Mouse (Mus musculus) spleen, adult 12 weeks (tissue): ENCODE data around the gene Fahd1.

Source experiments
- DNase-seq: peaks from one replicate; pipeline ENCODE4 v3.0.0; 2022; ENCODE audit warnings: low spot score

Fahd1 gene

DNA sequence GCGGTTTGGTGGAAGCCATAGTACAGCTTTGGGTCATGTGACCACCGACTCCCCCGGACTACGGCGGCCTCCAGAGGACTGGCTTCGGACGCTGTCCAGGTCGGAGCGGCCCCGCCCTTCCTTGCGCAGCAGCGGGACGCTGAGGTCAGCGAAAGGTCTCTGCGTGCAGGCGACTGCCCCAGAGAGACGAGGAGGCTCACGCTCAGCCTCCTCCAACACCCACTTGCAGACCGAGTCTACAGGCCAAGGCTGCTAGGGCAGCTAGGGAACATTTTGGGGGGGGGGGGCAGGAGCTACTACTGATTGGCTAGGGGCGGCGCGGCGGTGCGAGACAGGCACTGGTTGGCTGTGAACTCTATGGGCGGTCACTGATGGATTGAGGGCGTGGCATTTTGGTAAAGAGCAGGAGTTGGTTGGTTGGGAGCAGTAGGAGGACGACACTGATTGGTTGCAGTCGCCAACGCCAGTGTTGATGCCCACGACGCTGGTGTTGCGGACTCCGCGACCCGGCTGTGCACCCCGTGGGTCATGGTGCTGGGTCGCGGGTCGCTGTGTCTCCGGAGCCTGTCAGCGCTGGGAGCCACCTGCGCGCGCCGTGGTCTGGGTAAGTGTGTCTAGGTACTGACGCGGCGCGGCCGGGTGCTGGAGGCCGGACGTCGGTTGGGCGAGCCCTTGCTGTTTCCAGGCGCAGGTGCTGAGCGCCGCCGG, at the start of gene Fahd1:
Fahd1 (minus strand) TSS at position 300 of the 708 bp plus-strand sequence.
- DNase-seq, result peak; percentile 90

DNA sequence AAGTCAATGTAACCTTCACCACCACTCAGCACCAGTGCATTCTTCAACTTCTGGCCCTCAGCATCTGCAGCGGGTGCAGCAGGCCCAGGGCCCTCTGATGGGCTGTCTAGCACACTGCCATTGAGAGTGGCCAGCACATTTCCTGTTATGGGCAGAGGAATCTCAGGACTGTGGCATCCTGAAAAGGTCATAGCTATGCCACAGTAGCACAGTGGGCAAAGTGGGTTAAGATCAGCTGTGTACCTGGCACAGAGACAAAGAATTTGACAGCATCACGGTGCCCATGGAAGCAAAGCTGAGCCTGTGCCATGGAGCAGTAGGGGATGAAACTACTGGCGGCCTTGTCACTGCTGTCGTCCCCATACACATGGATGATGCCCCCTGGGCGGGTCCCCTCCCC, 49.0 kb upstream of the Fahd1 start:
- DNase-seq, result no peak

DNA sequence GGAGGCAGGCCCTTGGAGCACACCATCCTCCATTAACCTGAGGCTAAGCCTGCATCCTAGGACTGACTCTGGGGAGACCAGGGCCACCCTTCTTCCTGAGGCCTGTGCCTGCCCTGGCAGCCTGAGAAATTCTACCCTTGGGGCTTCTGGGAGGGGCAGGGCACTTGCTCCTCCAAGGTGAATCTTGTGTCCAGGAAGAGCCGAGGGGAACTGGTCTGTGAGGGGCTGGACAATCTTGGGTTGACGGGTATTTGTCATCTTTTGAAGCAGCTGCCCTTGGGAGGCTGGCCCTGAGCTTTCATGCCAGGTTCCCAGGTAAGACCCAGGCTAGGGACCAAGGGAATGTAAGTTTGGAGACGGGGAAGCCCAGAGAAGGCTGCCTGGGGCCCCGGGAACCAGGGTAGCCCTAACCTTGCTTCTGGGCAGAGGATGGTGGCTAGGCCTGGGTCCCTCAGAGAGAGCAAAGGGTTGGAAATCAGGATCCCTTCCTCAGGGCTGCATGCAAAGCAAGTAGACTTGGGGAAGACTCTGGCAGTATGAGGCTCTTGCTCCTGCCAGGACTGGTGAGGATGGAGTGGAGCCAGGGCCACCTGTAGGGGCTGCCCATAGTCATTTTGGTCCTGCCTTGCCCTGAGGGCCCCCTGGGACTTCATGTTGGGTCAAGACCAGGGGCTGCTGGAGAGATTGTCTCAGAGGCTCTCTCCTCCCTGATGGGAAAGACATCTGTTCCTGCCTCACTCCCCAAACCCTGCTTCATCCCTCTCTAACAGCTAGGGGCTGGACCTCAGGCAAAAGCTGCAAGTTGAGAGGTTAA, 48.1 kb upstream of the Fahd1 start:
- DNase-seq, result no peak

DNA sequence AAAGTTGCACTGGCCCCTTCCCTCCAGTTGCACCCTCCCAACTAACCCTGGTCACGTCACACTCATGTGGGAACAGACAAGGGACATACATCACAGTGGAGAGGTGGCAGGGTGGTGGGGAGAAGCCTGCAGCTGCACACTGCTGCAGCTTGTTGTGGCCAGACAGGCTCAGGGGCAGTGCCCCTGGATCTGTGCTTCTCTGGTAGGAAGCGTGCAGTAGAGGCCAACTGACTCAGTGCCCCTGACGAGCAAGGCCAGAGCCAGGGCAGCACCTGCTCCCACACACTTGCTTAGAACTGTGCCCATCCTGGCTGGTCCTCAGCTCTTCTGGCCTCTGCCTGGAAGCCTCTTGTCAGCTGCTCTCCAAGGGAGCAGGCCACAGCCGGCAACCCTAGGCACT, 47.4 kb upstream of the Fahd1 start:
- DNase-seq, result no peak

DNA sequence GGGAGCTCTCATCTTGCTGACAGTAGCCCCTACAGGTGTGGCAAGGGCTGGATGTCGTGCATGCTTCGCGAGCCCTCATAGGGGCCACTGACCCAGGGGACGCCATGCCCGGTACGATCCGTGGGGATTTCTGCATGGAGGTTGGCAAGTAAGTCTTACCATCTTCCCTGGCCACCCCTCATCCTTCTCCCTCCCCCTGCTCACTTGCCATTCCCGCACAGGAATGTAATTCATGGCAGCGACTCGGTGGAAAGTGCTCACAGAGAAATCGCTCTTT, 46.8 kb upstream of the Fahd1 start:
- no peak for DNase-seq

DNA sequence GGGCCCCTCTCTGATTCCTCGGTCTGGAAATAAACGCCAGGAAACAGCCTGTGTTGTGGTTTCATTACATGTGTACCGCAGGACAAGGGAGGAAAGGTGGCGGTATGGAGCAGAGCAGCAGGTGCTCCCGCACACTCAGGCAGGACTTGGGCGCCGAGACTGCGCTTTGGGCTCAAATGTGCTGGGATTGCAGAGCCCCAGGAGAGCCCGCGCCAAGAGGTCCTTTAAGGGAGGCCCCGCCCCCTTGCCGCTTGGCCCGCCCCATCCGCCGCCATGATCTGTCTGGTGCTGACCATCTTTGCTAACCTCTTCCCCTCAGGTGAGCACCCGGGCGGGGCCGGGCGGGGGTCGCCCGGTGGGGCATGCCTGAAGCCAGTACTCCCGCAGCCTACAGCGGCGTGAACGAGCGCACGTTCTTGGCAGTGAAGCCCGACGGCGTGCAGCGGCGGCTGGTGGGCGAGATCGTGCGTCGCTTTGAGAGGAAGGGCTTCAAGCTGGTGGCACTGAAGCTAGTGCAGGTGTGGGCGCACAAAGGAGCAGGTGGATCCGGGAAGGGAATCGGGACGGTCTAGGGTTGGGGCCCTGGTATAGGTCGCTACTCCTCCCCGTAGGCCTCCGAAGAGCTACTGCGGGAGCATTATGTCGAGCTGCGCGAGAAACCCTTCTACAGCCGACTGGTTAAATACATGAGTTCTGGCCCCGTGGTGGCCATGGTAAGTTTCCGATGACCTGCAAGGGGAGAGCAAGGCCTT, 46.3 kb upstream of the Fahd1 start, which contains the start of gene Nme3:
Nme3 (plus strand) TSS at position 260 of the 752 bp plus-strand sequence.
- DNase-seq, result peak; percentile 63

DNA sequence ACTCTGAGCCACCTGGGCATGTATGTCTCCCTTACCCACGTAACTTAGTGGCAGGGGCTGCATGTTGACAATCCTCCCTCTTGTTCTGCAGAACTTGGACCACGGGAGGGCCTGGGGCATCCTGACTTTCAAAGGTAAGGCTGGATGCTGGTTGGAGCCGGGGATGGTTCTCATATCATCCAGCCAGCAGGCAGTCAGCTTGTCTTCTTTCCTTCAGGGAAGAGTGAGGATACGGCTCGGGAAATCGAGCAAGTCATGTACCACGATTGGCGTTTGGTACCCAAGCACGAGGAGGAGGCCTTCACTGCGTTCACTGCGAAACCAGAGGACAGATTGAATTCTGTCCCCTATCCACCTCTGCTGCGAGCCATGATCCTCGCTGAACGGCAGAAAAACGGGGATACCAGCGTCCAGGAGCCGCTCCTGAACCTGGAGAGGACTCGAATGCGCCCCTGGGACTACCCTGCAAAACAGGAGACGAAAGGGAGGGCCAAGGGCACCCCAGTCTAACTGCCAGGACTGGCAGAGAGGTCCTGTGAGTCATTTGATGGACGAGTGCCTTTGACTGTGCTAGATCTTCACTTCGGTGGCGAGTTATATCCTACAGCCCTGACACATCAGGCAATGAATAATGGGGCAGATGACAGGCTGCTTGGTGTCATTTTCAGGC, 45.5 kb upstream of the Fahd1 start:
- DNase-seq, result no peak

DNA sequence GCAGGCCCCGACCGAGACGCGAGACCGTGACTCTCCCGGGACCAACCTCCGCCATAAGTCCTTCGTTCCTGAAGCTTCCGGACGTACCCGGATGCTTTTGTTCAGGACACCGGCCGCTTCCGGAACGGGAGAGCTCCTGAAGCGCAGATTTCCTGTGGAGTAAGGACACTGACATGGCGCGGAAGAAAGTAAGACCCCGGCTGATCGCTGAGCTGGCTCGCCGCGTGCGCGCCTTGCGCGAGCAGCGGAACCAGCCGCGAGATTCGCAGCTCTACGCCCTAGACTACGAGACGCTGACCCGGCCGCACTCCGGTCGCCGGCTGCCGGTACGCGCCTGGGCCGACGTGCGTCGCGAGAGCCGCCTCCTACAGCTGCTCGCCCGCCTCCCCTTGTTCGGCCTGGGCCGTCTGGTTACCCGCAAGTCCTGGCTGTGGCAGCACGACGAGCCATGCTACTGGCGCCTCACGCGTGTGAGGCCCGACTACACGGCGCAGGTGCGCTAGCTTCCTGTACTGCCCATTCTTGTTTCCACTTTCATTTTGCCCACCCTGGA, 44.9 kb upstream of the Fahd1 start, which contains the start of the genes Eme2 and Mrps34:
Eme2 (minus strand) TSS at position 93 of the 553 bp plus-strand sequence.
Mrps34 (plus strand) TSS at position 122 of the 553 bp plus-strand sequence.
- DNase-seq, result peak; percentile 64

DNA sequence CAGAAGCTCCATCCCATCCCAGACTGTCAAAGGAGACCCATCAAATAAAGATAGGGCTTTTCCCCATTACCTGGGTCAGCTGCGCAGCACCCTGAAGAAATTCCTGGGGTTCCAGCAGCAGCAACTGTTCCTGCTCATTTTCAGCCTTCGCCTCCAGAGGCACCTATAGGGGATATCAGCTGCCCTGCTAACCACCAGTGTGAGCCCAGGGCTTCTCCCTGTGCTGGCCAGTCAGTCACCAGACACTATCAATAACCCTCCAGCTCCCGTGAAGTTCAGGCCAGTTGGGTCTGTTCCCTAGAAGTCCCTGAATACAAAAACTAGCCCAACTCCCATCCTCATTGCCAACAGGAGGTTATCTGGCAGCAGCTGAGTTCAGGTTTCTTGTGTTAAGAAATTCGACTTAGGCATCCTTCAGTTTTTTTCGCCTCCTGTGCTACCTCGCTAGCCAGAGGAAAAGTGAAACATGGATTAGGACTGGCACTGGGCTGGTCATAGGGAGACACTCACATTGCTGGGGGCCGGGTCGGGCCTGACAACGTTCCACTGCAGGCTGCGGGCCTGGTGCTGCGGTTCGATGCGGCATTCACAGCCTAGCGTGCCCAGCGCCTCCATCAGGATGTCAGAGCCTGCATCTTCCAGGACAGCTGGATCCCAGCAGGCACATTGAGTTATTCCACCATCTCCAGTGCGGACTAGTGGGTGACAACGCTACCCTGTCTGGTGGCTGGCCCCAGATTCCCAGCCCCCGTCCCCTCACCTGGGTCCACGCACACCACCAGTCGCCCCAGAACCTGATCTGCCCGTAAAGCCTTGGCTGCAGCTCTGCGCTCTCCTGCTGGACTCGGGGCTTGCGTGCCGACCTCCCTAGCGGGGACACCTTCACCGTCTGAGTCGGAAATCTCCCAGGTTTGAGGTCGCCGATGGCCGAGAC, 44.2 kb upstream of the Fahd1 start:
- DNase-seq, result no peak

DNA sequence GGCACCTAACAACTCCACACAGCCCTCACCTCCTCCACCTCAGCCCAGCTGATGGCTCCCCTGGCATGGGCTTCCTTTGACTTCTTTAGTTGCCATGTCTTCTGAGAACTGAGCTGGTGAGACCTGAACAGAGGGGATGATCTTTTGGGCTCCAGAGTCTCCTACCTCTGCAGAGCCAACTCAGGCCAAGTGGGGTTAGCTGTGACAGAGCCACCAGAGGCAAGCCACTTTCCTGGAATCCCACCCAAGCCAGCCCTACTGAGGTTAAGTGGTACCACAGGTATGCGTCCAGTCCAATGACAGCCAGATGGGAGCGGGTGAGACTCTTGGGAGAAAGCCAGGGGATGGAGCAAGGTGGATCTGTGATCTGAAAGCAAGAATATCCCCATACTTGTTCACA, 43.1 kb upstream of the Fahd1 start:
- no peak for DNase-seq

DNA sequence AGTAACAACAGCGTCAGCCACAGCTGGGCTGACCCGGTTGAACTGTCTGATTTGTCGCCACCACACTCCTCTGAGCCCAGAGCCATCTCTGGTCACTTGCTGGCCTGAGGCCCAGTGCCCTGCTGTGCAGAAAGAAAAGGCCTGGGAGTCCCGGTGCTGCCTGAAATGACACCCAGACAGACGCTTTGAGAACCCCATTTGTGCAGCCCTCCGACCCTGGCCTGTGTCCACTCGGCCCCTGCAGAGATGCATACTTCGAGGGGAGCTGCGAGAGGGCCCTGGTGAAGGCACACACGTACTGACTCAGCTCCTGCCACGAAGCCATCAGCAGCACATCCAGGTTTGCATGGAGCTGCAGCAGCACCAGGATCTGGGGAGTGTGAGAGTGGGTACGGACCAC, 42.6 kb upstream of the Fahd1 start:
- DNase-seq, result no peak

DNA sequence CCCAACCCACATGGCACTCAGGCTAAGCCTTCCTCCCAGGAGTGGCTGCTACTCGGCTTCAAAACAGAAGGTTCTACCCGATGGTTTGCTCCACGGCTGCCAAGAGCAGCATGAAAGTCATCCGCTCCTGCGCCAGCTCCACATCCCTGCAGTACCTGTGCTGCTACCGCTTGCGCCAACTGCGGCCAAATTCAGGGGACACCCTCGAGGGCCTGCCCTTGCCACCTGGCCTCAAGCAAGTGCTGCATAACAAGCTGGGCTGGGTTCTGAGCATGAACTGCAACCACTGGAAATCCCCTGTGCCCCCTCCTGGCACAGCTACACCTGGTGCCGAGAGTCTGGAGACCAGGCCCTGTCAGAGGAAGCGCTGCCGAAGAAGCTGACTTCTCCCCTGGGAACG, 41.2 kb upstream of the Fahd1 start:
- DNase-seq, result no peak

DNA sequence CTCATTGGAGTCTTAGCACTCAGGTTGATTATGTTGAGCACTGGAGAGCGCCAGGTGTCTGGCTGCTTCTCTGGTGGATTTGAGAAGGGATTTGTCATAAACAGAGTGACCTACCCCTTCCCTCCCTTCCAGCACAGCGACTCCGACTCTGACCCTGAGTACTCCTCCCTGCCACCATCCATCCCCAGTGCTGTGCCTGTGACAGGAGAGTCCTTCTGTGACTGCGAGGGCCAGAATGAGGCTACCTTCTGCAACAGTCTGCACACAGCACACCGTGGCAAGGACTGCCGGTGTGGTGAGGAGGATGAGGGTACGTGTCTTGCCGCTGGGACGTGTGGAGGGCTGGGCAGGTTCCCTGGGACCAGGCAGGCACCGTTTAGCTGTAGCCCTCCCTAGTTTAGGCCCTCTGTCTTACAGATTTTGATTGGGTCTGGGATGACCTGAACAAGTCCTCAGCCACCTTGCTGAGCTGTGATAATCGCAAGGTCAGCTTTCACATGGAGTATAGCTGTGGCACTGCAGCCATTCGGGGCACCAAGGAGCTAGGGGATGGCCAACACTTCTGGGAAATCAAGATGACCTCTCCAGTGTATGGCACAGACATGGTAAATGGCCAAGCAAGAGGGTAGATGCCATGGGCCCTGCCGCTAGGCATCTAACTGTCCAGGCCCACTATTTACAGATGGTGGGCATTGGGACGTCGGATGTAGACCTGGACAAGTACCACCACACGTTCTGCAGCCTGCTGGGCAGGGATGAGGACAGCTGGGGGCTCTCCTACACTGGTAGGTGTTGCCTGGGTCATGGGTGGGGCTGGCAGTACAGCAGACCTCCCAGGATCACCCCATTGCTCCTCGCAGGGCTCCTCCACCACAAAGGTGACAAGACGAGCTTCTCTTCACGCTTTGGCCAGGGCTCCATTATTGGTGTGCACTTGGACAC, 40.3 kb upstream of the Fahd1 start:
- no peak for DNase-seq

DNA sequence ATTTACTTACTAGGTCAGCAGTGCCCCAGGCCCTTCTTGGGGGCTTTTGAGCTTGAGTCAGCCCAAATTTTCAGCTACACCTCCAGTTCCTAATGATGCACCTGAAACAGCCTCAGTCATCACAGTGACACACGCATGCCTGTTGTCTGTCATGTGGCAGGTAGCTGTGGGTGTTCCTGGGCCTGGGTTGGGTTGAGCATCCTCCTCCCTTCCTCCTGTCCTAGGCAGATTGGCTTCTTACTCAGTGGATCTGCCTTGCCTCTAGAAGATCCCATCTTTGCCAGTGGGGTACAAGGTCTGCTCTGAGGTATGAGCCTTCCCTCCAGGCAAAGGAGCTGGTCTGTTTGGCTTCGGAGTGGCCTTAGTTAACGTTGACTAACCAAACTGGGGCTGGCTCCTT, 38.7 kb upstream of the Fahd1 start:
- DNase-seq, result no peak

DNA sequence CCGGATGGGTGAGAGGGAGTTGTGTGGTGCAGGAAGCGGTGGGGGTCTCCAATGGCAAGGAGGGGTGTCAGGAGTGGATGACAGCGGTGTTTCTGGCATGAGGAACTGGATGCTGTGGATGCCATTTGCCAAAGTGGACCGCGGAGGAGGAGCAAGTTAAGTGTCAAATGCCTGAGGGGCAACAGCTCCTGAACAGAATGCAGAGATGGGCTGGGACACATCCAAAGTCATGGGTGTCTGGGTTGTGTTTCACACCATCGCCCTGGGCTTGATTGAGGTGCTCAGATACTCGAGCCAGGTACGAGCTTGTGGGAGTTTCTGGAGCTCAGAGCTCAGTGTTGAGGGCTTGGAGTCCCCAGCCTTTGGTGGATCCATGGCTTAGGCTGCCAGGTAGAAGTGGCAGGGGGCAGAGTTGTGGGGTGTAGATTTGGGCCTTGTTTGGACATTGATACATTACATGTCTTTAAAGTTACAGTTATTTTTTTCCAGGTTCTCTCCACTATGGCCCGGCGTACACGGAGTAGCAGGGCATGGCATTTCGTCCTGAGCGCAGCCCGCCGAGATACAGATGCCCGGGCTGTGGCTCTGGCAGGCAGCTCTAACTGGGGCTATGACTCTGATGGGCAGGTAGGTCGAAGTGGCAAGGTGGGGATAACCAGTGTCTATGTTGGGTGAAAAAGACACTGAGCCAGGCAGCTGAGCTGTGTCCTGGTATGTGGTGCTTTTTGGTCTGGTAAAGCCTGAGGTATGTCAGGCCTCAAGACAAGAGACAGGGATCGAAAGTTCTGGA, 37.3 kb upstream of the Fahd1 start:
- no peak for DNase-seq

DNA sequence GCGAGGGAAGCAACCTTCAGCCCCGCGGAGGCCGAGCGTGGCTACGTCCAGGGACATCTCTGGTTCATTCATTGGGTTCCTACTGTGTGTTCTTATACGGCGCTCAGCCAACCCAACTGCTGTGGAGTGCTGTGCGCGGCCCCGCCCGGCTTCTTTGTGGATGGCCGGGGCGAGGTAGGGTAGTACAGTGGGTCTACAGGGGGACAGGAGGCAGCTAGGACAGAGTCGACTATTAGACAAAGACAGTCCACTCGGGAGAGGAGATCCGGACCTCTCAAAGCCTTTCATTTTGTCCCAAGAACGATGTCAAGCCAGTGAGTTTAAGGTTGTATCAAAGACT, 36.7 kb upstream of the Fahd1 start:
- DNase-seq, result no peak

DNA sequence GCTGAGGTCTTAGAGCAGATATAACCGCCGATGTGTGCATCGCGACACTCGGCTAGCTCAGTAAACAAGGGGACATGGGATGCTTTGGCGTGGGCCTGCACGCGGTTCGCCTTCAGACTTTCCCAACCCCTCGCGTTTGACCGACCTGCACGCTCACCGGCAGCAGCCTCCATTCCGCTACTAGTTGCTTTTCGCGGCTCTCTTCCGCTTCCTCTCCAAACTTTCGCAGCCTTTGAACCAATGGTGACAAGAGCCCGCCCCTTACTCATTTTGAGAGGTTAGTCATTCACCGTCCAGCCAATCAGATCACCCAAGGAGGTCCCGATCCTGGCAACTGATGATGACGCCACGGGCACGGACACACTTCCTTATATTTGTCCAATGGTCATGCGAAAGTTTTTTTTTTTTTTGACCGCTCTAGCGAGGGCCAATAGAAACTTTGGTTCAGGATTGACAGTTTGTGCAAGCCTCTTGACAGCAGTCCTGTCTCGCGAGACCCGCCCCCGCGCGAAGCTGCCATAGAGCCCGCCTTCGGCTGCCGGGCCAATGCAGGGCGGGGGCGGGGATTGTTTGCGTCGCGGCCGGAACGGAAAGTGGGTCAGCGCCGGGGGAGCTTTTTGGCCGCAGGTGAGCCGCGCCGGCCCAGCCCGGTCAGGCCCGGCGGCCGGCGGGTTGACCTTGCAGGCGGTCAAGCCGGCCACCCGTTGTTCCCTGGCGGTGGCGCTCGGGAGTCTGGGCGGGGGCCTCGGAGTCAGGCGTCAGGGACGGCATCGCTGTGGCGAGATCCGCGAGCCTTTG, 36.2 kb upstream of the Fahd1 start, which contains the start of the genes Nubp2 and Spsb3:
Nubp2 (minus strand) TSS at position 216 of the 798 bp plus-strand sequence.
Spsb3 (plus strand) TSS at position 510 of the 798 bp plus-strand sequence.
- DNase-seq, result peak; percentile 93
